Mouse (Mus musculus) neural tube, embryonic 10.5 days (tissue): ENCODE results near the gene Farp1.
A peak's percentile ranks its signal among the peaks of the same experiment; 100 is the strongest.

Source experiments
- DNase-seq: peaks from one replicate; pipeline ENCODE4 v3.0.0-alpha.2; 2017; ENCODE audit warnings: low spot score; ENCODE audit errors: extremely low spot score

Gene Farp1

DNA sequence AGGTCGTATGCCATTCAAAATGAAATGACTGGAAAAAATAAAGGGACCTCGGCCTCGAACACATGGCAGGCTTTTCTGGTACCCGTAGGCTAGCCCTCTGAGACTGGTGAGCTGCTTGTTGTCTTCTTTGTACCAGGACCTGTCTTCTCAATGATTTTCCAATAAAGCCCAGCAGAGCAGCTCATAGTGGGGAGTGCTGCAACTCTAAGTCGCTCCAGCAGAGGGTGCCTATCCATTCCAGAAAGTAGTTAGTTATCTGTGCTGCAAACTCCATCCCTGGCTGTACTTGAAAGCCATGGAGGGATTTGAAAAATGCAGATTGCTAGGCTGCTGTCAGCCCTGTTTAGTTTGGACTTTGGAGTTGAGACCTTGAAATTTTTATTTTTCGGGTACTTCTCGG, 224.8 kb downstream of the Farp1 start:
- DNase-seq = peak; percentile 51

DNA sequence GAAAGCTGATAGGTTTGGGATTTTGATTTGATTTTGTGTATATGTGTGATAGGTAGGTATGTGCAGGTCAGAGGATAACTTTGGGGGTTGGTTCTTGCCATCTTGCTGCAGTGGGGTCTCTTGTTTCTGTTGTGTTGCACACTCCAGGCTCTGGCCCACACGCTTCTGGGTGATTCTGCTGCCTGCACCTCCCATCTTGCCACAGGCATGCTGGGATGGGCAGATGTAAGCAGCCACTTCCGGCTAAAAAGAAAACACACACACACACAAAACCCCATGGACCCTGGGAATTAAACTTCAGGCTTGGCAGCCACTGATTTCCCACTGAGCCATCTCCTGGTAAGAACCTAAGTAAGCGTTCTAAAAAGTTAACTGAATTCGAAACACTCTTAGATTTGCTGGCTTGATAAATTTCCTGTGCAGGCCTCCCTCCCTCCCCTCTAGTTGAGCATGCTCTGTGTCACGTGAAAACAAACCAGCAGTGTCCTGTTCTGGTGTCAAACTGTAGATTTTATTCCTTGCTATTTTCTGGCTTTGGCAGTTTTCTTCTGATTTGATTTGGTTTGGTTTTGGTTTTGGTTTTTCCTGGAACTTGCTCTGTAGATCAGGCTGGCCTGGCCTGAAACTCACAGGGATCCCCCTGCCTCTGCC, 226.4 kb downstream of the Farp1 start:
- DNase-seq = no peak

DNA sequence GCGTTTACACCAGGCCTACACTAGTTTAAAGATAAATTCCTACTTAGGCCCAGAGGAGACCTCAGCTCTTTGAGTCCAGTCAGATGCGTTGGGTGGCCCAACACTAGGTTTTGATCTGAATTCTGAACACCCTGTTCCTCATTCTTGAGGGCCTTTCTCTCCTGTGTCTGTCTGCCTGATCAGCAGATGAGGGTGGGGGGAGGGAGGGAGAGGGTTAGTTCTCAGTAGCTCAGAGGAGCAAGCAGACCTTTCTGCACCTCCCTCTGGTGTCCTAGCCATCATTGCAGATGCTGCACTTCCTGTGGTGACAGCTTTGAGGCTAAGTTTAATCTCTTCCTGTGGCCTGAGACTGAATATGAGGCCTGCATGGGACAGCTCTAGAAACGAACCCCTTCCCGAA, 227.6 kb downstream of the Farp1 start:
- no peak for DNase-seq

DNA sequence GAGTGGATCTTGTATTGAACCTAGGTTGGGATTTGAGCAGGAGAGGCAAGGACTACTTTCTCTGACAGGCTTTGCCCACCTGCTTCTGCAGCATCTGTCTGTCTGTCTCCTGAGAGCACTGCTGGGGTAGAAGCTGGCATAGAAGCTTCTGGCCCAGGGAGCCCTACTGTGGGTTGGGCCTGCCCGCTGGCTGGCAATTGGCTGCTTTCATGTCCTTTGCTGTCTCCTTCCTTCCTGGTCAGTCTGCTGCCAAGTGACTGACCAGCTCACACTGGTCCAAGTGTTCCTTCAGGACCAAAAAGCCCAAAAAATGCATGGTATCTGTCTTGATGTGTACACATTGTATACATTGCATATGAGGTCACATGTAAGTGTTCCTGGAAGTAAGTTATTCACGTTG, 228.9 kb downstream of the Farp1 start:
- DNase-seq = no peak

DNA sequence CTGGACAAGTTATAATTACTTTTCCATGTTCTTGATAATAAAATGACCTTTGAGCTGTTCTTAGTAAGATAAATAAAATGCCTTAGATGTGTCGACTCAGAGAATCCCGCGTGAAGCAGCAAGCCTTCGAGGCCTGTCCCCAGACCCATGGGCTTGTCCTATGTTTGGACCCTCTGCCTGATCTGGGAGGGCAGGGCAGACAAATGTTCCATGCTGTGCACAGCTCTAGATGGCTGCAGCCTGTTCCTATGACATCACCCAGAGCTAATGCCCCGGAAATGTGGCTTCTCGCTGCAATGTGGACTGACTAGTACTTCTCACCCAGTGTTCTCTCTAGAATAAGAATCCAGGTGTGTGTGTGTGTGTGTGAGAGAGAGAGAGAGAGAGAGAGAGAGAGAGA, 229.5 kb downstream of the Farp1 start:
- no peak for DNase-seq

DNA sequence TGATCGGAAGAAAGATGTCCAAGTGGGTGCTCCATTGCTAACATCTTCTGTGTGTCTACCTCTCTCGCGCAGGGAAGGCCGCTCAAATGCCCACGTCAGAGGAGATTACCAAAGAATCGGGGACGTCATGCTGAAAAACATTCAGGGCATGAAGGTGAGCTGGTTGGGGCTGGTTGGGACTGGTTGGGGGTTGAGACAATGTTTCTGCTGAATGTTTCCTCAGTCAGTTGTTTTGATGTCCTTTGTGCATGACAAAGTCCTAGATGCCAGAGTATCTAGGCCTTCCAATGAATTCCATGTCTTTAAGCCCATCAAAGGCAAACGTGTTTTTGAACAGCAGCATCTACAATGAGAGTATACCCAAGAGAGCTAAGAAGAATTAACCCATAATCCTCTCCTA, 232.8 kb downstream of the Farp1 start:
- DNase-seq = no peak

DNA sequence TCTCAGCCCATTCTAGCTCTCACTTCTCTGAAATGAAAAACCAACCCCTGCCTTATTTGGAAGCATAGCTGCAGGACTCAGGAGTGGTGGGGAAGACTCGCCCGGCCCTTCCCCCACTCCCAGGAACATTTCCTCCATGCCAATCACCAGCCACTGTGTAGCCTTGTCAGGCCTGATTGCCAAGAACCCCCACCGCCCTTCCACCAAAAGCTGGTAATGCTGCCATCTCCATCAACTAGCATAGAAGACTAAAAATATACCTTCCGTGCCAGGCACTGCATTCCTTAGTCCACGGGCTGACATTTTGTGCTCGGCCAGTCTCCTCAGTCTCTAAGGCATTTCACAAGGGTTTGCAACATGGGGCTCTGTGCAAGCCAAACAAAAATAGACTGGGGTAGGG, 235.5 kb downstream of the Farp1 start:
- DNase-seq = no peak

DNA sequence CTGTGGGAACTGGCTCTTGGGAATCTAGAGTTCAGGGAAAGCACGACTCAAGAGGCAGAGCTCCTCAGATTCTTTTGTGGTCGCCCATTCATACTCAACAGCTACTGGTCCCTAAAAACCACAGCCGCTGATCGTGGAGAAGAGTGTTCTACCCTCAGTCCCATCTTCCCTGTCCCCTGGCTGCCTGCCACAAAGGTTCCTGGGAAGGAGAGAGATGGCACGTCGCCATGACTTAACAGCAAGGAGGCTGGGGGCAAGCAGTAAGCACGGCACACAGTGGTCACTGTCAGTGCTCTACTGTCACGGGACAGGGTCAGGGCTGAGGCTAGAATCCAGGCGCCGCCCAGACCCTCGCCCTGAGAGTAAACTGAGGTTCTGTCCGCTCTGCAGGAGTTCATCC, 240.0 kb downstream of the Farp1 start:
- DNase-seq = no peak

DNA sequence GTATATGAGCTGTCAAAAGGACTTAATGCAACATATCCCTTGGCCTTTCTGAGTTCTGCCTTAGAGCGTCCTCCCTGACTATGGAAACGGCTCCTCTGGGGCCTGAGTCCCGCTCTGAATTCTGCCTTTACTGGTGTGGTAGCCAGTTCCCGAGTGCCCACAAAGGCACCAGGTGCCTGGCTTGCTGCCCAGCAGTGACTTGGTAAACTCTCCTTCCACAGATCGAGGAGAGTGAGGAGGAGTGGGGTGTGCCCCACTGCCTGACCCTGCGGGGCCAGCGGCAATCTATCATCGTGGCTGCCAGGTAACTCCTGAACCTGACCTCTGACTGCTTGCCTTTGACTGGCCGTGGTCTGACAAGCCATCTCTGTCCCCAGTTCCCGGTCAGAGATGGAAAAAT, 241.0 kb downstream of the Farp1 start:
- DNase-seq = no peak

DNA sequence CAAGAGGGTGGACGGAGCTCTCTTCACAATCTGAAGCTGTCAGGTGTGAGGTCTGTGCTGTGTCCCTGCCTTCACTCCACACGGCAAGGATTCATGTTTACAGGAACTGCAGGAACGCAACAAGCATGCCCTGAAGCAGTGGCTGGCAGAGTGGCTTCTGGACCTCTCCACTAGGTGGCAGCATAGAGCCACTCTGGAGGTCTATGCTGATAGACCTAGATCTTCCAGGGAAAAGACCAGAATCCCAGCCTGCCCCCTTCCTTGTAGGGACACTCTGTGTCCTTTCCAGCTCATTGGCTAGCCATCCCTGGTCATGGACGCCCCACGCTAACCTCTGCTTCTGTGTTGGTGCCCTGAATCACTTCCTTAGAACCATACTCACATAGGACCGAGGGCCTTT, 244.1 kb downstream of the Farp1 start:
- DNase-seq = peak; percentile 88

DNA sequence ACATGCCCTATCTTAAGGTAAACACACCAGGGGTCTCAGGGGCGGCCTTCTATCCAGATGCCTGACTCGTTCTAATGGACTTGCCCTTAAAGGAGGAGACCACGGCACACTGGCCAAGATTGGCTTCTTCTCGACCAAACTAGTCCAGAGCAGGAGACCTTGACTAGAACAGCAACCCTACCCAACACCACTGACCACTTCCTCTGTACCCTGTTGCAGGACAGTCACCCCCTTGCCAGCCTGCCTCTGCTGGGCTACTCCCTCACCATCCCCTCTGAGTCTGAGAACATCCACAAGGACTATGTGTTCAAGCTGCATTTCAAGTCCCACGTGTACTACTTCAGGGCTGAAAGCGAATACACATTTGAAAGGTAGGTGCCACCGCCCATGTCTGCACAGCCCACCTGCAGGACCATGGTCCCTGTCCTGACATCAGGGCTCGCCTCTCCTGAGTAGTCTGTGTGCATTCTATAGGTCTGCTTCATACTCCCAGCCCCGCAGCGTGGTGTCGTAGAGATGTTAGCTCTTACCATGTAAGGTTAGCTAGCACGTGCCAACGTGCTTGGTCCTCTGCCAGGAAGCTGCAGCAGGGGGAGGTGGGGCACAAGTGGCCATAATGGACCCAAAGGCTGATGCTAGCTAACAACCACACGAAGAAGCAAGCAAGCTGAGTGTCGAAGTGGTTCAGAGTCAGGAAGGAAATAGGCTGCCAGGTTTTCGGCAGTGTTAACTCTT, 245.8 kb downstream of the Farp1 start:
- no peak for DNase-seq

DNA sequence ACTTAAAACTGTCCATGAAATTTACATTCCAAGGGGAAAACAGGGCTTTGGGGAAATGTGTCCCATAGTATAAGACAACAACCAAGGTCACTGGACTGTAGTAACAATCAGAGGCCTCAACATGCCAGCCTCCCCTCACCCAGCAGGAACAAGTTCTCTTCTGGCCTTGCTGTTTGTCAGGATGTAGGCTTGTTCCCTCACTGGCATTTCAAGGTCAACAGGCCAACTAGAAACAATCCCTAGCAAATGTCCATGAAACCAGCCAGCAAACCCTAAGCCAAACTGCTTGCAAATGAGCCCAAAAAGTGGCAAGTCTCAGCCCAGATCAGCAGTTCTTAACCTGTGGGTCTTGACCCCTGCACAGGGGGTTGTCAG, 246.3 kb downstream of the Farp1 start:
- DNase-seq = no peak

DNA sequence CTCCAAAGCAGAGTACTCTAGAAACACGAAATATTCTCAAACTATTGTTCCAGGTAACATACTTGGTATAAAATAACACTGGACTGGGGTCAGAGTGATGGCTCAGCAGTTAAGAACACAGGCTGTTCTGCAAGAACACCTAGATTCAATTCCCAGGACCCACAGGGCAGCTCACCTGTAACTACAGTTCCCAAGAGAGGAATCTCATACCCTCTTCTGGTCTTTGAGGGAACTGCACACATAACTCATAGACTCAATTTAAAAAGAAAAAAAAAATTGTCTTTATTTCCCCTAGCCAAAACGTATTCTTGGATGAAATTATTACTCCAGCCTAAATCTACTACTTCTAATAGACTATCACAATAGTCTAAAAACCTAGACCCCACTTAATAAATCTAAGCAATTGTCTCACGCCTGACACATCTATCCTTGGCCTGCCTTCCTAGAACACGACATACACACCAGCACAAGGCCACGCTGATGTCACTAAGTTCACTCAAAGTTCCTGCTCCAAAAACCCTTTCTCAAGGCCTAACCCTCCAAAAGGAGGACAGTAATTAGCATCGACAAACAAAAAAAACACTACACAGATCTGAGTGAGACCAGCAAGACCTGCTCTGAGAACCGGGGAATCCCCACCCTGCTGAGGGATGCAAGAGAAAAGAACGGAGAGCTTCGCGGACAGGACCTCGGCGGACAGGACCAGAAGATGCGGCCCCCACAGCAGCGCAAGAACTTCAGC, 250.6 kb downstream of the Farp1 start:
- no peak for DNase-seq

DNA sequence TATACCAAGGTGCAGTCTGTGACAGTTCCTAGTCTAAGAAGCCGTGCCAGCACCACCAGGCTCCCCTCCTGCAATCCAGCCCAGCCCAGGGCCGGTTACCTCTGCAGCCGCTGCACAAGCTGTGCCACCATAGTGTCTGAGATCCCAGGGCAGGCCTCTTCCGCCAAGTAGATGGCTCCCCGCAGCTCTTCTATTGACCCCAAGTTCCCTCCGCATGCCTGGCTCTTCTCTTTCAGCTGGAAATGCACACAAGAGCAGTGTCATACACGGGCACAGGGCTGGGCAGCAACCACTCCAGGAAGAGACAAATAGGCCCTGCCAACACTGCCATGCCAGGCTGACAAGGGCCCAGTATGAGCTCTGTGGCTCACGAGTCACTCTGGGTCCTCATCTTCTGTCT, 256.9 kb downstream of the Farp1 start:
- DNase-seq = no peak

DNA sequence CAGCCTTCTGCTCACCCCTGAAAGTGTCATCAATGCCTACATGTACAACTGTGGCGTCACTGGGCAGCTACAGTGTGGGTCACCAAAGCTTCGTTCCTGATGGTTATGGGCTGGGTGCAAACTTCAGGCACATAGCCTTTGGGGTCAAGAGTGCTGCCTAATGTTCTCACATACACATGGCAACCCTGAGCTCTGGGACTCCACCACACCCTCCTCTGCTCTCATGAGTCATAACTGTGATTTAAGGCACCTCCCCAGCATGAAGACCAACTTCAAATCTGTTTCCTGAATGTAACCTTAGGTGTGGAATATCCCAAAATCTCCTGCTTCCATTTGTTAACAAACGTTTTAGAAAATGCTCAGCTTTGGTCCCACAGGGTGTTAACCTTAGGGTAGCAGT, 257.4 kb downstream of the Farp1 start:
- DNase-seq = no peak

DNA sequence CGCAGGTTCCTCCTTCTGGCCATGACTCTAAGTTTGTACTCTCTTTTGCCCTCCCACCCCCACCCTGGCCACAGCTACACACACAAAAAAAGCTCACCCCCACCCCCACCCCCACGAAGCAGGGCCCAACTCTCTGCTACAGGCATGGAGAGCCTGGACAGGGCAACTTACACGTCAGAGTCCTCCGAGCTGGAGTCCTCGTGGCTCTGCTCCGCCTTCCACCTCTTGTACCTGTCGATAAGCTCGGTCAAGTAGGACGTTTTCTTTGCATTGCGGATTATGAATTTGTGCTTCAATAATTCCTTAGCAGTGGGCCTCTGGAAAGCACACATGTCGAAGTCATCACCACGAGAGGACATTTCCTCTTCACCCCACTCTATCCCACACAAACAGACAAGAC, 259.5 kb downstream of the Farp1 start:
- DNase-seq = no peak

DNA sequence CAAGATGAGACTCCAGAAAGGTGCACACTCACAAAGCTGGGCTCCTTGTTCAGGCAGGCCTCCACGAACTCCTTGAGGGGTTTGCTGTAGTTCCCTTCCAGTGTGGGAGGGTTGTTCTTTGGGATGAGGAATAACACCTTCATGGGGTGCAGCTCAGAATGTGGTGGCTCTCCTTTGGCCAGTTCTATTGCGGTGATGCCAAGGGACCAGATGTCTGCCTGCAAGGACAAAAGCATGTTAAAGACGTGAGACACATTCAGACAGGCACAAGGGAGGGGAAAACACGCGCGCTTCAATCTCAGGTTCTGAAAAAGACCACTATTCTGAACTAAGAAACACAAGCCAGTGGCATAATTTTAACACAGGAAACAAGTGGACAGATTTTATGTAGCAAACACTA, 262.1 kb downstream of the Farp1 start:
- DNase-seq = no peak

DNA sequence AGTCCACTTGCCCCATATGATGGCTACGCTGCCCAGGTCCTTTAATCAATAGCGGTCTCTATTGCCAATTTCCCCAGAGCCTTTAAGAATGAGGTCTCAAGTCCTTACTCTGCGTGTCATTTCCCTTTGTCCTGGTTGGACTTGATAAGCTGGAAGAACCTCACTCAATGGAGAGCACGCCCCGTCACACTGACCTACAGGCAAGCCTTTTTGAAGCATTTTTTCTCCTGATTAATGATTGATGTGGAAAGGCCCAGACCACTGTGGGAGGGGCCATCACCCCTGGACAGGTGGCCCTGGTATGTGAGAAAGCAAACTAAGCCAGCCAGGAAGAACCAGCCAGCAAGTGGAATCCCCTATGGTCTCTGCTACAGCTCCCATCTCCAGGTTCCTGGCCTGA, 263.5 kb downstream of the Farp1 start:
- no peak for DNase-seq

DNA sequence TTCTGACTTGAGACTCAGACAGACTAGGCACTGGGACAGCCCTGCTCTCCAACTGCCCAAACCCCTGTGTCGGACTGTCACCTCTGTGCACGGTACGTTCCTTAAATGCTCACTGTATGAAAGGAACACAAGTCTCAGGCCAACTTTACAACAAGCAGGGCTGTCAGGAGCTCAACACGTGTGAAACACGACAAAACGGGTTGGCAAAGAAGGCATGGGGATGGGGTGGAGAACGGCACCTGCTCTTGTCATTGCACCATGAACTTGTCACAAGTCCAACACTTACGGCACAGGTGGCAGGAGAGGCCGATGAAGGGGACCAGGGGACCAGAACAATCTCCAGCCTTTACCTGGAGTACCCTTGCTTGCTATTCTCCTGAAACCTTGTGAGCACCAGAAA, 264.1 kb downstream of the Farp1 start:
- DNase-seq = no peak

DNA sequence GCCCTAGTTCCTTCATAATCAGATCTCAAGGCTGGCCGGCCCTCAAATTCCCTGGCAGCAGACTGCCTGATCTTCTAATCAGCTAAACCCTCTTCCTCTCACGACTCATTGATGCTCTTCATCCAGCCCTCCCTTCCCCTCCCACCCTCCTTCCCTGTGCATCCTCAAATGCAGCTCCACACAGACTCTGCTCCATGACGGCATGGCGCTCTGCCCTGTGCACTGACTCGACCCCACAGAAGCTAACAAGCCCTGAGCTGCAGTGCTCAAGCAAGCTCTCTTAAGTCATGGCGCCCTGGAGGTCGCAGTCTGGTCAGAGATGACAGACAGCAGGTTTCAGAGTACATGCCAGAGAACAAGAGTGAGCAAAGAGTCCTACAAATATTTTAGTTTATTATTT, 269.5 kb downstream of the Farp1 start:
- no peak for DNase-seq

DNA sequence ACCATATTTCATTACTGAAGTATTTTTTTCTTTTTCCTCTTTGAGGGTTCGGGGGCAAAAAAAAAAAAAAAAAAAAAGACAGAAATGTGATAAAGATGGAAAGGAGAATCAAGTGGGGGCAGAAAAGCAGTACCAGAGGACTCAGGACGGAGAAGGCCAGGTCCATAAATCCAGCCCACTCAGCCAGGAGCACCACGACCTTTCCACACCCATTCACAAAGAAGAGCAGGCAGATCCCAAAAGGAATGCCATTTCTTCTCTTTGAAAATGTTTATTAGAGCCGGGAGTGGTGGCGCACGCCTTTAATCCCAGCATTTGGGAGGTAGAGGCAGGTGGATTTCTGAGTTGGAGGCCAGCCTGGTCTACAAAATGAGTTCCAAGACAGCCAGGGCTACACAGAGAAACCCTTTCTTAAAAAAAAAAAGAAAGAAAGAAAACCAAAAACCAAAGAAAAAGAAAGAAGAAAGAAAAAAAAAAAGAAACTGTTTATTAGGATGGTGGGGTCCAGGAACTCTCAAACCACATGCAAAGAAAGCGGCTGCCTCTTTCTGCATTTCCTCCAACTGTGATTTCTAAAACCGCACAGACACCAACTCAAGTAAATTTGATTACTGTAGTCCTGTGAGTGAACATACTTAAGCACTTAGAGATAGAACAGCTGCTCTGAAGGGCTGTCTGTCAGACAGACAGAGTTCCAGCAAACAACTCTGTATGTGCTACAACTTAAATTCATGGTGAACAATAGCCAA, 270.5 kb downstream of the Farp1 start:
- DNase-seq = no peak

DNA sequence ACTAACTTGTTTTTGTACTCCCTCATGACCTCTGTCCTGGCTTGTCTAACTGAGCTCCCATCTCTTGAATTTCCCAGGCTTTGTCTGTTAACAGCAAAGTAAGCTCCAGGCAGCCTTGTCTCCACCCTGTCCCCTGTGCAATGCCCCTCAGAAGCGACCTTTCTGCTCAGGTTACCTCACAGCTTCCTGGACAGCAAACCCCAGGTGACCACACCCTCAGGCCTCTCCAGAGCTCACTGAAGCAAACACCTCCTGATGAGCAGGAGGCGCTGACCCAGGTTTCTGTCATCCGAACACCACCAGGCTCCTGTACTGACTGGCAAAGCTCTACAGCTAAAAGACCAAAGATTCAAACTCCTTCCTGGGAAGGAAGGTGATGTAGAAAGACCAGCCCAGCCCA, 274.9 kb downstream of the Farp1 start:
- DNase-seq = no peak
